Mouse (Mus musculus): ENCODE results near the gene Mrto4.

GRCm38 (mm10) chr4:139318449-139318848, 33.9 kb downstream of the Mrto4 start:
- TF ChIP-seq CTCF (IDR thresholded peaks at IDR 0.05), result no peak
- no peak for TF ChIP-seq POLR2A (IDR thresholded peaks at IDR 0.05; ENCODE audit: insufficient read depth, low read depth, low read length)
